Mouse (Mus musculus): ENCODE results near the gene Ptcd1.
A peak's percentile ranks its signal among the peaks of the same experiment; 100 is the strongest.
"Not testable (repeated sequence)": the region's sequence is repeated elsewhere in the genome, so short reads cannot be mapped to it uniquely, and the experiment has no call there.

Ptcd1 gene

GRCm38 (mm10) chr5:145114071-145114605 is 52.8 kb downstream of the Ptcd1 start, which contains the start of gene Arpc1b:
Arpc1b (plus strand) TSS chr5:145114215.
- DNase-seq (ENCODE audit: low spot score), result peak; percentile 54

GRCm38 (mm10) chr5:145113416-145113815 is 53.5 kb downstream of the Ptcd1 start:
- DNase-seq (ENCODE audit: low spot score), result no peak

- DNase-seq (ENCODE audit: low spot score), result no peak
Measured at GRCm38 (mm10) chr5:145112566-145112965, 54.3 kb downstream of the Ptcd1 start.

GRCm38 (mm10) chr5:145110401-145110800 is 56.5 kb downstream of the Ptcd1 start:
- DNase-seq (ENCODE audit: low spot score), result no peak

GRCm38 (mm10) chr5:145105694-145106275 is 61.1 kb downstream of the Ptcd1 start:
- no peak for DNase-seq (ENCODE audit: low spot score)

- no peak for DNase-seq (ENCODE audit: low spot score)
Measured at GRCm38 (mm10) chr5:145104328-145104727, 62.6 kb downstream of the Ptcd1 start.

GRCm38 (mm10) chr5:145102706-145103105 is 64.2 kb downstream of the Ptcd1 start:
- no peak for DNase-seq (ENCODE audit: low spot score)

GRCm38 (mm10) chr5:145101451-145101850 is 65.5 kb downstream of the Ptcd1 start:
- not testable (repeated sequence) for DNase-seq (ENCODE audit: low spot score)

GRCm38 (mm10) chr5:145100960-145101359 is 65.9 kb downstream of the Ptcd1 start:
- no peak for DNase-seq (ENCODE audit: low spot score)

- DNase-seq (ENCODE audit: low spot score), result no peak
Measured at GRCm38 (mm10) chr5:145098340-145098821, 68.5 kb downstream of the Ptcd1 start.

All from ovary, postnatal 14 days (tissue).